ENCODE assay signal across 22 mouse cellular contexts in the genomic region with DNA sequence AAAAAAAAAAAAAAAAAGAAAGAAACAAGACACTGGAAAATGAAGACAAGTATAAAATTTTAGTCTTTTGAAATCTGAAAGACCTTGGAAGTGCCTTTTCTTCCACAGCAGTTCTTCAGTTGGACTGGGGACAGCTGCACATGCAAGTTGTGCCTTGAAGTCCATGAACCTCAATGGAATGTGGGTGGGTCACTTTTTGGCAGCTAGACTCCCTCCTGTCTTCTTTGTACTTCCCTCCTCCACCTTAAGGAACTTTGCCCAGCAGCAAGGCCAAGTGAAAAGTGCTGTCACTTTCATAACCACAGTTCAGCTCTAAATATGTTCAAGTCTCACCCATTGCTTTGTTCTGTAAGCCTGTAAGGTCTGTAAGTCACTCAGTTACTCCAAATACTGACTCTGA. TPM values are rescaled to one million over a fixed set of nuclear protein-coding genes. Genes with fewer than 3 reads are reported as not detected.
A peak's percentile ranks its signal among the peaks of the same experiment; 100 is the strongest.
DNase-seq lines count a peak whose midpoint lies in the region; ATAC-seq and TF ChIP-seq lines count a peak whose summit lies in the region.
"Had no signal": no experiment of that assay in that cellular context is flagged by ENCODE, and none has a peak within 500 bp of the region (broad histone marks: within the 10 kb centered on the region; RNA-seq: fewer than 3 reads in every experiment).

No protein-coding gene starts in this region.

- H3K36me3 ChIP-seq in megakaryocyte, embryonic 14.5 days (replicated peaks; ENCODE audit: low read length) = peaks cover 21% of the 10 kb centered on the region
- H3K36me3 ChIP-seq in small intestine, adult 2 months (ENCODE audit: control insufficient read depth, insufficient read depth, low read length) = no peaks in the 10 kb centered on the region
- H3K36me3 ChIP-seq: hindbrain, embryonic 15.5 days; midbrain, embryonic 13.5 days had no signal

- DNase-seq in heart, adult 18-20 months = peak; percentile 27 to 57
- DNase-seq in heart, postnatal 36 days = no peak
- peak; percentile 92 for DNase-seq in kidney, adult 9 months
- no peak for DNase-seq in T-cell, adult 2 months (ENCODE audit: low spot score)
- no peak for DNase-seq in left cerebral cortex, adult 11 months (ENCODE audit: low spot score)
- DNase-seq: adrenal gland, adult 2 months; B cell, adult 2 months; cerebellum, adult 11-12 months; cerebellum, postnatal 36 days; liver; liver, postnatal 0 days; lung, postnatal 36 days; right cerebral cortex, postnatal 4 days; thymus, adult 18-20 months had no signal

- H3K4me3 ChIP-seq in megakaryocyte, embryonic 14.5 days (replicated peaks) = peak overlapping the region; percentile 72
- H3K4me3 ChIP-seq in small intestine, adult 2 months (ENCODE audit: low read depth, low read length) = no peak overlapping the region
- H3K4me3 ChIP-seq: erythroblast, embryonic 14.5 days; hindbrain, embryonic 15.5 days; midbrain, embryonic 13.5 days had no signal

- no peaks in the 10 kb centered on the region for H3K27me3 ChIP-seq in megakaryocyte, embryonic 14.5 days (replicated peaks)
- no peaks in the 10 kb centered on the region for H3K27me3 ChIP-seq in small intestine, adult 2 months (ENCODE audit: control insufficient read depth, insufficient read depth, low read length)
- H3K27me3 ChIP-seq: hindbrain, embryonic 15.5 days; midbrain, embryonic 13.5 days had no signal

- peak overlapping the region; percentile 72; the same call in 1 of the 2 replicates for H3K27ac ChIP-seq in small intestine, adult 2 months (ENCODE audit: insufficient read depth, low read depth, low read length)
- H3K27ac ChIP-seq: hindbrain, embryonic 15.5 days; midbrain, embryonic 13.5 days had no signal

- intact Hi-C loops in heart, postnatal 36 days (cut with DNase I) = no loop called here

- no peak for TF ChIP-seq POLR2A in small intestine, adult 2 months (IDR thresholded peaks at IDR 0.05; ENCODE audit: low read depth, low read length)

- no peak for TF ChIP-seq CTCF in small intestine, adult 2 months (IDR thresholded peaks at IDR 0.05; ENCODE audit: extremely low read depth, insufficient read length, insufficient replicate concordance, low read depth, low read length)

- ATAC-seq in megakaryocyte, adult 5-6 weeks (ENCODE audit: poor library complexity, severe bottlenecking) = no peak
- ATAC-seq: forebrain, embryonic 14.5 days; intestine, embryonic 16.5 days; liver, postnatal 0 days; midbrain, embryonic 13.5 days had no signal

- H3K9me3 ChIP-seq in megakaryocyte, embryonic 14.5 days = no peaks in the 10 kb centered on the region
- H3K9me3 ChIP-seq: hindbrain, embryonic 15.5 days; midbrain, embryonic 13.5 days had no signal

- H3K4me1 ChIP-seq in megakaryocyte, embryonic 14.5 days = peaks cover 77% of the 10 kb centered on the region
- H3K4me1 ChIP-seq in small intestine, adult 2 months (ENCODE audit: control insufficient read depth, insufficient read depth, insufficient read length, low read length) = peaks cover 32% of the 10 kb centered on the region

RNA-seq across cellular contexts. Expression of a gene that starts 23.2 kb away (rescaled TPM):
- total RNA-seq in heart, adult 18-20 months (2021) = 10 to 100 TPM in 1 of 2 experiments, 1 to 10 TPM in 1; 9.5 to 11.6 TPM
- 10 to 100 TPM; 17.6 to 18.7 TPM for total RNA-seq in heart, postnatal 36 days (2021)
- polyA plus RNA-seq in megakaryocyte, embryonic 14.5 days (2012; ENCODE audit: insufficient read depth, low replicate concordance) = 1.3 and 9.3 TPM in 2 replicates
- 20.2 and 21.3 TPM in 2 replicates for total RNA-seq in megakaryocyte, adult 5-6 weeks (2015)
- 25.6 and 27.7 TPM in 2 replicates for total RNA-seq in megakaryocyte, adult 5-6 weeks (2017)
- 0.96 and 2.6 TPM in 2 replicates for polyA plus RNA-seq in small intestine, adult 2 months (2012; rRNA removed)

Comparison
In these comparisons a context has a peak if more than half of its experiments do, and no peak if none do; other contexts are left out.
1. DNase-seq: peak in heart, adult 18-20 months (2 of 2) and kidney, adult 9 months (single experiment); none in heart, postnatal 36 days (0 of 2), T-cell, adult 2 months (single experiment) and left cerebral cortex, adult 11 months (single experiment).